Mouse (Mus musculus) forebrain, embryonic 15.5 days (tissue): Measurements from ENCODE around the gene Map2k5. TPM values are rescaled to one million over a fixed set of nuclear protein-coding genes. Genes with fewer than 3 reads are reported as not detected.
A peak's percentile ranks its signal among the peaks of the same experiment; 100 is the strongest.

Experiments
- ATAC-seq: fragments of 200-750 bp; cut with Nextera tagmentation; replicated peaks from 2 replicates; pipeline ENCODE4 v1.8.0; 2017; ENCODE audit warnings: mild to moderate bottlenecking, moderate TSS enrichment, moderate library complexity
- H3K27ac ChIP-seq: fragments of 300-500 bp; sonication (generic); replicated peaks from 2 replicates; pipeline ENCODE4 v1.5.1; 2015; ENCODE audit warnings: mild to moderate bottlenecking, inconsistent platforms
- H3K27me3 ChIP-seq: fragments of 300-500 bp; sonication (generic); 2 replicates; pipeline ENCODE4 v1.6.1; 2015; ENCODE audit warnings: inconsistent platforms
- H3K36me3 ChIP-seq: fragments of 300-500 bp; sonication (generic); 2 replicates; pipeline ENCODE4 v1.6.1; 2015; ENCODE audit warnings: mild to moderate bottlenecking, inconsistent platforms
- H3K4me1 ChIP-seq: fragments of 300-500 bp; sonication (generic); 2 replicates; pipeline ENCODE4 v1.6.1; 2015; ENCODE audit warnings: inconsistent platforms
- H3K4me2 ChIP-seq: fragments of 300-500 bp; sonication (generic); replicated peaks from 2 replicates; pipeline ENCODE4 v1.6.1; 2015; ENCODE audit warnings: mild to moderate bottlenecking, inconsistent platforms
- H3K4me3 ChIP-seq: fragments of 300-500 bp; sonication (generic); 2 replicates; pipeline ENCODE4 v1.5.1; 2015; ENCODE audit warnings: mild to moderate bottlenecking, inconsistent platforms
- H3K9ac ChIP-seq: fragments of 300-500 bp; sonication (generic); replicated peaks from 2 replicates; pipeline ENCODE4 v1.6.1; 2015; ENCODE audit warnings: mild to moderate bottlenecking, inconsistent platforms
- H3K9me3 ChIP-seq: fragments of 300-500 bp; sonication (generic); 2 replicates; pipeline ENCODE4 v1.6.1; 2016; ENCODE audit warnings: inconsistent platforms
- WGBS: fragments of 180-500 bp; shearing (Covaris S2); methylation state at CpG from one replicate; pipeline ENCODE4 v1.1.7; 2015; ENCODE audit warnings: mixed read lengths; 5-methylcytosine and 5-hydroxymethylcytosine counted together
- polyA plus RNA-seq: library from polyadenylated mRNA; unstranded; fragments of >200 nt; fragmentation: Nextera tagmentation; extraction: Ambion mirVana; gene quantifications from 2 replicates; pipeline ENCODE4 v1.2.1, GENCODE M21; 2015

Map2k5 gene
- polyA plus RNA-seq, 1 experiment from 2014 or later, result 39.8 TPM

DNA sequence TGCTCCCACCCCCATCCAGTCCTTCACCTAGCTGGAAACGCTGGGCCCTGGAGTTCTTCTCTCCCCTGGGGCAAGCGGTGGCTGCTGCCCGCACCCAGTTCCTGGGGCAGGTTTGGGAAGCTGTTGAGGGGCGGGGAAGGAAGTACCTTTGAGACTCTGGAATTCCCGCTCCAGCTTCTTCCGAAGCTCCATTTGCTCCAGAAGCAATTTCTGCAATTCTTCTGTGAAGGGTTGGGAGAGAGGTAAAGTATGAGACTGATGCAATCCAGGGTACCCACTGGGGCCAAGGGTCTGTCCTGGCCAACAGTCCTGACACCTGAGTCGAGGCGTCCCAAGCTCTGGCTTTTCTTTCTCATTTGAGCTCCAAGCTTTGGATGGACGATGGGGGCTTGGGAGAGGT lies 237.5 kb downstream of the Map2k5 start:
- 4% methylated on average over 9 of the region's 9 CpGs for WGBS
- no peak overlapping the region for H3K27ac ChIP-seq
- H3K9me3 ChIP-seq, result no peaks in the 10 kb centered on the region
- H3K27me3 ChIP-seq, result peaks cover 97% of the 10 kb centered on the region
- no peak for ATAC-seq
- no peak overlapping the region for H3K4me3 ChIP-seq
- no peak overlapping the region for H3K4me2 ChIP-seq
- peaks cover 49% of the 10 kb centered on the region for H3K4me1 ChIP-seq
- H3K36me3 ChIP-seq, result no peaks in the 10 kb centered on the region
- H3K9ac ChIP-seq, result no peak overlapping the region

DNA sequence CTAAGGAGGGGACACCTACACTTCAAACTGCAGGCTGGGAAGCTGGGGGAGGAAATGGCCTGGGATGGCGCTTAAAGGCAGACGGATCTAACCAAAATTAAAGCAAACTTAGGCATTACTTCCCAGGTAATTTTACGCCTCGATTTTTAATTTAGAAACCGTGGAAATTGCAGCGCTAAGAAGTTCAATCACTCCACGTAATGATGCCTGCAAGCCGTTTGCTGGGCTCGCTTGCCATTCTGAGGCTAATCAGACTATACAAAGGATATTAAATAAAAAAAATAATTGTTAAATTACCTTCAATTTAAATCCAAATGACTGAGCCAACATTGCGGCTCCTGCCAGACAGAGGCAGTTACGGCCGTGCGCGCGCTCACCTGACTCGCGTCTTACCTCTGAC lies 238.0 kb downstream of the Map2k5 start:
- no peak overlapping the region for H3K4me2 ChIP-seq
- no peak overlapping the region for H3K9ac ChIP-seq
- ATAC-seq, result no peak
- no peak overlapping the region for H3K27ac ChIP-seq
- H3K9me3 ChIP-seq, result no peaks in the 10 kb centered on the region
- peaks cover 97% of the 10 kb centered on the region for H3K27me3 ChIP-seq
- peaks cover 49% of the 10 kb centered on the region for H3K4me1 ChIP-seq
- no peaks in the 10 kb centered on the region for H3K36me3 ChIP-seq
- WGBS, result 4% methylated on average over 17 of the region's 17 CpGs
- H3K4me3 ChIP-seq, result no peak overlapping the region

GRCm38 (mm10) chr9:63138481-63138967 lies 239.2 kb downstream of the Map2k5 start:
- Histone ChIP-seq H3K27ac (no peak overlapping the region), H3K36me3 (no peaks in the 10 kb centered on the region), H3K4me2 (peak overlapping the region; percentile 36), H3K4me1 (peaks cover 51% of the 10 kb centered on the region), H3K9me3 (no peaks in the 10 kb centered on the region), H3K27me3 (peaks cover 95% of the 10 kb centered on the region), H3K4me3 (peak overlapping the region; percentile 16), H3K9ac (no peak overlapping the region)
- no peak for ATAC-seq
- WGBS, result under 1% methylated on average over 31 of the region's 31 CpGs

- no peak for ATAC-seq
- WGBS, result 4% methylated on average over 6 of the region's 6 CpGs
- H3K4me1 ChIP-seq, result peaks cover 51% of the 10 kb centered on the region
- H3K27me3 ChIP-seq, result peaks cover 87% of the 10 kb centered on the region
- H3K4me2 ChIP-seq, result no peak overlapping the region
- no peak overlapping the region for H3K4me3 ChIP-seq
- H3K27ac ChIP-seq, result no peak overlapping the region
- H3K36me3 ChIP-seq, result no peaks in the 10 kb centered on the region
- no peak overlapping the region for H3K9ac ChIP-seq
- no peaks in the 10 kb centered on the region for H3K9me3 ChIP-seq
Observed at GRCm38 (mm10) chr9:63137615-63137915, 240.1 kb downstream of the Map2k5 start.

- Histone ChIP-seq H3K9me3 (no peaks in the 10 kb centered on the region), H3K4me3 (no peak overlapping the region), H3K27ac (no peak overlapping the region), H3K9ac (no peak overlapping the region), H3K4me1 (peaks cover 47% of the 10 kb centered on the region), H3K27me3 (peaks cover 82% of the 10 kb centered on the region), H3K4me2 (no peak overlapping the region), H3K36me3 (no peaks in the 10 kb centered on the region)
- no peak for ATAC-seq
- WGBS, result 3% methylated on average over 19 of the region's 19 CpGs
Observed at GRCm38 (mm10) chr9:63136756-63137614, 240.7 kb downstream of the Map2k5 start.

GRCm38 (mm10) chr9:63136241-63136640 lies 241.5 kb downstream of the Map2k5 start:
- H3K36me3 ChIP-seq, result no peaks in the 10 kb centered on the region
- no peak overlapping the region for H3K9ac ChIP-seq
- peaks cover 54% of the 10 kb centered on the region for H3K4me1 ChIP-seq
- H3K27ac ChIP-seq, result no peak overlapping the region
- no peak overlapping the region for H3K4me2 ChIP-seq
- no peaks in the 10 kb centered on the region for H3K9me3 ChIP-seq
- H3K4me3 ChIP-seq, result no peak overlapping the region
- ATAC-seq, result no peak
- WGBS, result 3% methylated on average over 8 of the region's 8 CpGs
- peaks cover 74% of the 10 kb centered on the region for H3K27me3 ChIP-seq

GRCm38 (mm10) chr9:63135801-63136200 lies 241.9 kb downstream of the Map2k5 start:
- WGBS, result under 1% methylated on average over 16 of the region's 16 CpGs
- Histone ChIP-seq H3K36me3 (no peaks in the 10 kb centered on the region), H3K9me3 (no peaks in the 10 kb centered on the region), H3K9ac (no peak overlapping the region; the same call in 1 of the 2 replicates), H3K27me3 (peaks cover 70% of the 10 kb centered on the region), H3K4me3 (peak overlapping the region; percentile 35), H3K27ac (no peak overlapping the region), H3K4me1 (peaks cover 54% of the 10 kb centered on the region), H3K4me2 (peak overlapping the region; percentile 44)
- no peak for ATAC-seq

- no peaks in the 10 kb centered on the region for H3K9me3 ChIP-seq
- peaks cover 66% of the 10 kb centered on the region for H3K27me3 ChIP-seq
- no peak overlapping the region for H3K27ac ChIP-seq
- peaks cover 54% of the 10 kb centered on the region for H3K4me1 ChIP-seq
- peak overlapping the region; percentile 35 for H3K4me3 ChIP-seq
- 2% methylated on average over 11 of the region's 11 CpGs for WGBS
- ATAC-seq, result no peak
- no peaks in the 10 kb centered on the region for H3K36me3 ChIP-seq
- no peak overlapping the region for H3K9ac ChIP-seq
- peak overlapping the region; percentile 44 for H3K4me2 ChIP-seq
Observed at GRCm38 (mm10) chr9:63135356-63135755, 242.3 kb downstream of the Map2k5 start.

DNA sequence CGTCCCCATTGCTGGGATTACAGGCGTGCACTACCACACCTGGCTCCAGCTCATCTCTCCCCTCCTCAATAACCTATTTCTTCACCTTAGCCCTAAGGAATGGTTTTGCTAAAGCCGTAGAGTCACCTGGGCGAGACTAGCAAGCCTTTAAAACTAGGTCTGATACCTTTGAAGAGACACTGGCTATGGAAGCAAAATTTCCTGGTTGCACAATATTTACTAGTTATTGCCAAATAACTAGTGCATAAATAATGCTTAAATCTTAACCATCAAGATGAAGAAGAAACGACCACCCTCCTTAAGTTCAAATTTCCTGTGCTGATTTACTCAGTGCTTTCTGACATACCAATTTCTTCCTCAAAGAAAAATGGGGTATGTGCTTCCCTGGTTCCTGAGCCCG lies 244.0 kb downstream of the Map2k5 start:
- WGBS, result 13% methylated on average over 6 of the region's 6 CpGs
- peaks cover 50% of the 10 kb centered on the region for H3K27me3 ChIP-seq
- H3K4me1 ChIP-seq, result peaks cover 46% of the 10 kb centered on the region

DNA sequence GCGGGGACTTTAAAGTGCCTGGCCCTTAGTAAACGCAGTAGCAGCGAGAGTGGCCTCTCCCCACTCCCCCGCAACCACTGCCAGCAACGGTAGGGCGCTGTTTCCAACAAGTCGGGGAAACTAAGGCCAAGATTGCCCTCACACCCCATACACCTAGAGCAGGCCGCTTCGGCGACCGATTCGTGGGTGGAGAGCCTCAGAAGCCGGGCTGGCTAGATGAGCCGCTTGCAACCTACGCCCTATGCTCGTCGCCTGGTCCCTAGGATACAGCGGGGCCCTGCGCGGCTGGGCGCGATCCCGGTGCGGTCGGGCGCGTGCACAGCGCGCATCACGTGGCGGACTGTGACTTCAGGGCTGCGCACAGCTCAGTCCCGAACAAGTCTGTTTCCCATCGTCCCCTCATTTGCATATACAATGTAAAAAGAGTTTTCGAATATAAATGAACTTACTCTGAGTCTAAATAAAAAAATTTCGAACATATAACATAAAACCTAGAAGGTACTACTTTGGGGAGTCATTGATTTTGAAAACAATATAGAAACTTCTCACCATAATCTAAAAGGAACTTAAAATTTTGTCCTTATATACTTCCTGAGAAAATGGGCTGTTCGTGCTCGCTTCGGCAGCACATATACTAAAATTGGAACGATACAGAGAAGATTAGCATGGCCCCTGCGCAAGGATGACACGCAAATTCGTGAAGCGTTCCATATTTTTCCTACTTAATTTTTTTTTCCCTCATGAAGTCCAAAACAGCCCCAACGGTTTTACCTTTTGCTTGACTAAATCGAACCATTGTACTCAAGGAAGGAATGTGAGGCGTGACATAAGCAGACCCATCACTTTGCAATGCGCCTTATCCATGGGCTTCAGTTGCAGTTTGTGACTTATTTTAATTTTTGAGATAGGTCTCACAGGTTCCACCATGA lies 244.8 kb downstream of the Map2k5 start:
- Histone ChIP-seq H3K9ac (peak overlapping the region; percentile 55), H3K27ac (peak overlapping the region; percentile 68), H3K27me3 (peaks cover 43% of the 10 kb centered on the region), H3K9me3 (no peaks in the 10 kb centered on the region), H3K4me3 (peak overlapping the region; percentile 67), H3K36me3 (no peaks in the 10 kb centered on the region), H3K4me1 (peaks cover 42% of the 10 kb centered on the region), H3K4me2 (peak overlapping the region; percentile 58)
- under 1% methylated on average over 48 of the region's 48 CpGs for WGBS
- peak; percentile 99 for ATAC-seq

More for the DNA sequence above, 244.0 kb downstream of the Map2k5 start:
- peak overlapping the region; percentile 58 for H3K4me2 ChIP-seq
- peak overlapping the region; percentile 67 for H3K4me3 ChIP-seq
- no peak for ATAC-seq
- no peaks in the 10 kb centered on the region for H3K9me3 ChIP-seq
- H3K9ac ChIP-seq, result peak overlapping the region; percentile 29
- no peak overlapping the region for H3K27ac ChIP-seq
- H3K36me3 ChIP-seq, result no peaks in the 10 kb centered on the region

DNA sequence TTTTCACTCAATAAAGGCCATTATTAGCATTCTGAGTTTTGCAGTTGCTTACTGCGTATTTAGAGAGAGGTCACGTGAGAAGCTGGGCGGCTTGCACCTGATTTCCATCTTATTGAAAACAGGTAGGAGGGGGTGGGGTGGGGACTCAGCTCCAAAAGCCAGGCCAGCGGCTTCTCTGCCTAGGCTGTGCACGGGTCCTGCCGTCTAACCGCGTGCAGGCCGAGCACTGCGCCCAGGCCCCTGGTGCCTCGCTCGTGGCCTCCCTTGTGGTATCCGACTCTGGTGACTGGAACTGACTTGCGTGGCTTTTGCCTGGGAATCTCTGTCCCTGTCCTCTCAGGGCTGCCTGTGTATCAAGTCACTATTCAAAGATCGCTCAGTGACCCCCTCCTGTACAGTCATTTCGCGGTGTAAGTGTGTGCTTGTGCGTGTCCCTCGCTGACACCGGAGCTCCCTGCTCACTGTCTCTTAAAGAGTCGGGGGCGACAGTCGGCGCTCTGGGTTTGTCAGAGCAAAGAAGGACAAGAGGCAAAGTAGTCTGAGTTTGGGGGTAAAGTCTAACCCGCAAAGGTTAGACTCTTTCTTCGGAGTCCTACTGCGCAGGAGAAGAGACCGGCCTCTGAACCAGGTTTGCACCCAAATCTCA lies 245.6 kb downstream of the Map2k5 start:
- under 1% methylated on average over 28 of the region's 28 CpGs for WGBS
- Histone ChIP-seq H3K4me1 (peaks cover 39% of the 10 kb centered on the region), H3K27me3 (peaks cover 35% of the 10 kb centered on the region), H3K27ac (peak overlapping the region; percentile 68), H3K4me2 (peak overlapping the region; percentile 58), H3K4me3 (peak overlapping the region; percentile 67), H3K36me3 (no peaks in the 10 kb centered on the region), H3K9me3 (no peaks in the 10 kb centered on the region), H3K9ac (peak overlapping the region; percentile 55)
- peak; percentile 36 for ATAC-seq
